Mouse (Mus musculus) Muller cell, postnatal 12 days (primary cell): ENCODE measurements around the gene Gm20431.

Experiments used
- DNase-seq: peaks from one replicate; pipeline ENCODE4 v3.0.0-alpha.2; 2015; ENCODE audit errors: inconsistent ontology term

Gm20431 gene

GRCm38 (mm10) chr2:167688498-167689451 lies 27.5 kb upstream of the Gm20431 start, which contains the start of gene Cebpb:
Gene Cebpb (plus strand): TSS chr2:167688915.
- peak; percentile 92 for DNase-seq

GRCm38 (mm10) chr2:167688126-167688497 lies 26.8 kb upstream of the Gm20431 start:
- peak; percentile 38 for DNase-seq

- DNase-seq = no peak
These were observed 26.4 kb upstream of the Gm20431 start for GRCm38 (mm10) chr2:167687651-167688101.

- DNase-seq = no peak
These were observed 25.9 kb upstream of the Gm20431 start for GRCm38 (mm10) chr2:167687250-167687586.

GRCm38 (mm10) chr2:167686382-167687249 lies 25.3 kb upstream of the Gm20431 start:
- no peak for DNase-seq

- DNase-seq = no peak
These were observed 24.6 kb upstream of the Gm20431 start for GRCm38 (mm10) chr2:167685865-167686264.

- DNase-seq = peak; percentile 82
These were observed 23.8 kb upstream of the Gm20431 start for GRCm38 (mm10) chr2:167685137-167685536.

GRCm38 (mm10) chr2:167683721-167684120 lies 22.4 kb upstream of the Gm20431 start:
- no peak for DNase-seq

- DNase-seq = no peak
These were observed 19.4 kb upstream of the Gm20431 start for GRCm38 (mm10) chr2:167680657-167681056.

GRCm38 (mm10) chr2:167679902-167680430 lies 18.7 kb upstream of the Gm20431 start:
- peak; percentile 82 for DNase-seq

- no peak for DNase-seq
These were observed 17.3 kb upstream of the Gm20431 start for GRCm38 (mm10) chr2:167678600-167678999.

- no peak for DNase-seq
These were observed 14.0 kb upstream of the Gm20431 start for GRCm38 (mm10) chr2:167675120-167675909.

- no peak for DNase-seq
These were observed 11.0 kb upstream of the Gm20431 start for GRCm38 (mm10) chr2:167672212-167672685.

- no peak for DNase-seq
These were observed 9.9 kb upstream of the Gm20431 start for GRCm38 (mm10) chr2:167671101-167671633.

- DNase-seq = no peak
These were observed 8.1 kb upstream of the Gm20431 start for GRCm38 (mm10) chr2:167669398-167669797.

GRCm38 (mm10) chr2:167668426-167668825 lies 7.1 kb upstream of the Gm20431 start:
- DNase-seq = no peak

GRCm38 (mm10) chr2:167665972-167666713 lies 4.8 kb upstream of the Gm20431 start:
- no peak for DNase-seq

- DNase-seq = no peak
These were observed 1.4 kb upstream of the Gm20431 start for GRCm38 (mm10) chr2:167662713-167663112.

GRCm38 (mm10) chr2:167660611-167660971 lies 705 bp downstream of the Gm20431 start:
- no peak for DNase-seq
